Mouse (Mus musculus) spleen, adult 10 weeks (tissue): ENCODE data around the gene Elf3. TPM values are rescaled to one million over a fixed set of nuclear protein-coding genes. Genes with fewer than 3 reads are reported as not detected.

Experiments used
- polyA plus RNA-seq: library from polyadenylated mRNA; stranded (reverse); fragments of 350-450 nt; fragmentation: Illumina TruSeq; extraction: RNeasy Lipid Tissue Mini Kit (QIAGEN cat#74804); gene quantifications from one replicate; pipeline ENCODE4 v1.2.3, GENCODE M21; 2015; ENCODE audit warnings: low replicate concordance; ENCODE audit not compliant: insufficient read depth

The Elf3 gene
- polyA plus RNA-seq: not detected

GRCm38 (mm10) chr1:135258380-135259127, at the start of gene Elf3:
Gene Elf3 (minus strand): TSS chr1:135258568.

DNA sequence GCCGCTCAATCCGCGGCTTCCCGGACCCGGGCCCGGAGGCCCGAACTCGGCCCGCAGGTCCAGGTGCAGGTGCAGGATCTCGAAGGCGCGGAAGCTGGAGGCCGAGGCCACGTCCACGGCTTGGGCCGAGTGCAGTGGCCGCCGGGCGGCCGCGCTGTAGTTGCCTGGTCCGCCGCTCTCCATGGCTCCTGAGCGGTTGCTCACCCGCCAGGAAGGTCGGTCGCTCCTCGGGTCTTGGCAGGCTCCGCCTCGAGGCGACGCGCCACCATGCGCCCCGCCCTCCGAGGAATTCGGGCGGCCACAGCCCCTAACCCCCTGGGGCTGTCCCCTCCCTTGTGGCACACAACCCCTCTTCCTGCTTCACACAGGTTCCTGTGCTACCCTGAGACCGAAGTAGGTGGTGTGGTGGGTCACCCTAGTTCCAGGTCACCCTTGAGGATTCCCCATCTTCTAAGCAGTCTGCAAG, 25.5 kb upstream of the Elf3 start, which contains the start of gene Rnpep:
TSS of gene Rnpep (minus strand) at position 259 of the 466 bp plus-strand sequence.

Other genes with a start within 250 kb of the Elf3 start
- 0.43 TPM for gene Lgr6, start 153.3 kb downstream of the Elf3 start, polyA plus RNA-seq
- gene Ptpn7, start 125.9 kb downstream of the Elf3 start, polyA plus RNA-seq: 37.5 TPM
- 80.0 TPM for gene Arl8a, start 111.7 kb downstream of the Elf3 start, polyA plus RNA-seq
- gene Gpr37l1, start 90.9 kb downstream of the Elf3 start, polyA plus RNA-seq: 0.12 TPM
- gene Rnpep, start 25.5 kb upstream of the Elf3 start, polyA plus RNA-seq: 52.4 TPM
- 47.5 TPM for gene Timm17a, start 55.2 kb upstream of the Elf3 start, polyA plus RNA-seq
- gene Lmod1, start 66.2 kb upstream of the Elf3 start, polyA plus RNA-seq: 2.7 TPM
- gene Shisa4, start 116.7 kb upstream of the Elf3 start, polyA plus RNA-seq: 3.0 TPM
- 56.1 TPM for gene Ipo9, start 171.9 kb upstream of the Elf3 start, polyA plus RNA-seq